Mouse (Mus musculus) WW6 (cell line): ENCODE measurements around the gene Camkk1.

ENCODE experiments used
- DNase-seq: peaks from one replicate; pipeline ENCODE4 v3.0.0-alpha.2; 2013; ENCODE audit warnings: low read depth, low spot score

Gene Camkk1

GRCm38 (mm10) chr11:73018471-73019146 is at the start of gene Camkk1:
Camkk1 (plus strand) TSS chr11:73019008.
- peak; percentile 86 for DNase-seq

GRCm38 (mm10) chr11:72974995-72975503 is 43.8 kb upstream of the Camkk1 start:
- no peak for DNase-seq

GRCm38 (mm10) chr11:72982516-72982915 is 36.3 kb upstream of the Camkk1 start:
- no peak for DNase-seq

DNA sequence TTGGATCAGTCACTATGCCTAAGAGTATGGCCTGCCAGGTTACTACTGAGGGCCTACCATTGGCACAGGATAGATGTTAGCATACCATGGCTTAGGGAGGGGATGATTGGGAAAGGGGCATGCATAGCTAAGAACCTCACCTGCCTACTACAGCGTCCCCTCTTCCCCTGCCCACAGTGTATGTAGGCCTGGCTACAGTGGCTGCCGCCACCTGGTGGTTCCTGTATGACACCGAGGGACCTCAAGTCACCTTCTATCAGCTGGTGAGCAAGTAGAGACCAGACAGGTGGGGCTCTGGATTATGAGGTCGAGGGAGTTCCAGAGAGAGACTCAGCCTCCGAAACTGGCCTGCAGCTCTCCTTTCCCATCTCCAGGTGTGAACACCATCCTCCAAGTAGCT is 35.5 kb upstream of the Camkk1 start:
- no peak for DNase-seq

GRCm38 (mm10) chr11:72986745-72987144 is 32.1 kb upstream of the Camkk1 start:
- no peak for DNase-seq

- DNase-seq: no peak
These were observed 31.6 kb upstream of the Camkk1 start for GRCm38 (mm10) chr11:72987234-72987633.

GRCm38 (mm10) chr11:72987807-72988206 is 31.0 kb upstream of the Camkk1 start:
- DNase-seq: no peak

DNA sequence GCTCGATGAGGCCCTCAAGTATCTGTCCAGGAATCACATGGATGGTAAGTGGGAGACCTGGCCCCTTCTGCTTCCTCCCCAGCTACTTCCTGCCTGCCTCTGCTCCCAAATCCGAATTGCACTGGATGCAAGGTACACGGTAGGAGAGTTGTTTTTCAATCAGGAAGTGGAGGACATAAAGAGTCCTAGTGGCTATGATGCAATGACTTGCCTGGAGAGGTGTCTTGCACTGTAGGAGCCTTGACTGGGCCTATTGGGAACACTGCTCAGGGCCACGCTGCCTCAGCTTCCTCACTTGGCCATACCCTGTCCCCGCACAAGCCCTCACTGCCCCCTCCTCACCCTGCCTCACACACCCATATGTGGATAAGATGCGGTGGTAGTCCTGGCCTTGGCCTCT is 29.8 kb upstream of the Camkk1 start:
- DNase-seq: no peak

DNA sequence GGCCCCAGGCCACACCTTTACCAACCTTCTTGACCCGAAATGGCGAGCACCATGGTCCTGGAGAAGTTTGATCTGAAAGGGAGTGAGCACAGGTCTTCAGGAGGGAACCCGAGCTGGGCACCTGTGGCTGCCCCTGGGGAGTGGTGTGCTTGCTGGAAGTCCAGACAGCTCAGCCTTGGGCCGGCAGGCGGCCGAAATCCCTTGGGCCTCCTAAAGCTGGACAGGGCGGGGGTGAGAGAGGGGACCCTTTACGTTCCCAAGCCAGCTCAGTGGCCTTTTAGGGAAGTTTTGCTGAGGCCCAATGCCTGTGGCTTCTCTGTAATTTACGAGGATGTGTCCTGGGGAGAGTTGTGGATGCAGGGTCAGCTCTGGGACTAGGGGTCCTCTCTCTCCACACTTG is 28.1 kb upstream of the Camkk1 start:
- no peak for DNase-seq

- DNase-seq: no peak
These were observed 26.8 kb upstream of the Camkk1 start for GRCm38 (mm10) chr11:72991961-72992360.

GRCm38 (mm10) chr11:72996346-72996745 is 22.5 kb upstream of the Camkk1 start:
- DNase-seq: no peak

GRCm38 (mm10) chr11:72996781-72997180 is 22.0 kb upstream of the Camkk1 start:
- no peak for DNase-seq

DNA sequence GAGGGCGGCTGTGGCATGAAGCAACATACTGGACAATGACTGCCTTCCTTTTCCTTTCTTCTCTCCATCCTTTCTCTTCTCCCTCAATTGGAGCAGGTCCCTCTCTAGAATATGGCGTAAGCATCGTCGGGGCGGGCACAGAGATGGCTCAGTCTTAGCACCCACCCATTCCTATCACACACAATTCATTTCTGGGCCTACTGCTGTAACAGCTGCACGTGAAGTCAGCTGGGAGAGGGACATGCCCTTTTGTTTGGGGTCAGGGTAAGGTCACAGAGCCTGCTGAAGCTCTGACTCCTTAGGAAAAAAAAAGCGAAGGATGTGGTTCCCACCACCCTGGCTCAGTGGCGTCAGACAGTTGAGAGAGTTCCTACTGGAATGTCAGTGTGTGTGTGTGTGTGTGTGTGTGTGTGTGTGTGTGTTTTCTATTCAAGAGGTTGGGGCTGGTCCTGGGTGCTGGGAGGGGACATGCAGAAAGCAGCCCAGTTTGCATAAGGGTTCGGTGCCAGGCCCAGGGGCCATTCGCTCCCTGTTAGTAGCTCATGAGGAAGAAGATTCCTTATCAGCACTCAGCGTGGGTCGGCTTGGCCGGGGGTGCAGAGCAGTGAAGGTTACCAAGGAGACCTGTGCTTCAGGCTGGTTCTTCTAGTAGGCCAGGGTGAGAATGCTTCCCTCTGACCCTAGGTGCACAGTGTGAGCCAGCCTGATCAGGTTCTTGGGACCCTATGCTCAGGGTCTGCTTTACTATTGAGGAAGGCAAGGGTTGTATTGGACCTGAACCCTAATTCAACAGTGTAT is 21.1 kb upstream of the Camkk1 start:
- no peak for DNase-seq

DNA sequence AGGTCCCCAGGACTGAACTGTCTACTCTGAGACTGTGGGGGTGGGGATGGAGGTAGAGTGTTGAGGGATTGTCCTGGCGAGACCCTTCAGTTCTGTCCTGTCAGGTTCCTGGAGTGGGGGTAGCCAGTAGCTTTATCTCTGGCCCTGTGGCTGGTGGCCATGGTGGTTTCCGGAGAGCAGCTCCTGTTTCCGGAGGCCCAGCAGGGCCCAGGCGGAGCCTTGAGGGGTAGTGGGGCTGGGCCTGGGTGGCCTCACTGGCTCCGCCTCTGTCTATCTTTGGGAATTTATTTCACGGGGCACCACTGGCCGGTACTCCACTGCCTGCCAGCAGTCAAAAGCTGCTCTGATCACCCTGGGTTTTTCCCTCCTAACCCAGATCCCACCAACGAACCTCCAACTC is 20.0 kb upstream of the Camkk1 start, which contains the start of gene P2rx1:
TSS of gene P2rx1 (plus strand) at position 333 of the 400 bp plus-strand sequence.
- no peak for DNase-seq

- DNase-seq: peak; percentile 46
These were observed 17.8 kb upstream of the Camkk1 start for GRCm38 (mm10) chr11:73001029-73001428.

- DNase-seq: peak; percentile 67
These were observed 12.4 kb upstream of the Camkk1 start for GRCm38 (mm10) chr11:73006377-73006776.

DNA sequence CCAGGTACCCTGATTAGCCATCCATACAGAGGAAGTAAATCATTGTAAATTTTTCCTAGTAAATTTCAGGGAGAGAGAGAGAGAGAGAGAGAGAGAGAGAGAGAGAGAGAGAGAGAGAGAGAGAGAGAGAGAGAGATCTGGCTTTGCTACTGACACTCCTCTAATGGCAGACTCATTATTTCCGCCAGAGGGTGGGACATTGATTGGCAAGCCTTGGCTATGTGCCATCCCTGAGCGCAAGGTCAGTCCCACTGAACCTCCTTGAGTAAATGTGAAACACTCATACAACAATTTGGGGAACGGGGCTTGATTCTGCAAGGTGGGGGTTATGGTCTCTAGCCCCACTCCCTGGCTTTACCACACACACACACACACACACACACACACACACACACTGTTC is 11.7 kb upstream of the Camkk1 start:
- DNase-seq: no peak

DNA sequence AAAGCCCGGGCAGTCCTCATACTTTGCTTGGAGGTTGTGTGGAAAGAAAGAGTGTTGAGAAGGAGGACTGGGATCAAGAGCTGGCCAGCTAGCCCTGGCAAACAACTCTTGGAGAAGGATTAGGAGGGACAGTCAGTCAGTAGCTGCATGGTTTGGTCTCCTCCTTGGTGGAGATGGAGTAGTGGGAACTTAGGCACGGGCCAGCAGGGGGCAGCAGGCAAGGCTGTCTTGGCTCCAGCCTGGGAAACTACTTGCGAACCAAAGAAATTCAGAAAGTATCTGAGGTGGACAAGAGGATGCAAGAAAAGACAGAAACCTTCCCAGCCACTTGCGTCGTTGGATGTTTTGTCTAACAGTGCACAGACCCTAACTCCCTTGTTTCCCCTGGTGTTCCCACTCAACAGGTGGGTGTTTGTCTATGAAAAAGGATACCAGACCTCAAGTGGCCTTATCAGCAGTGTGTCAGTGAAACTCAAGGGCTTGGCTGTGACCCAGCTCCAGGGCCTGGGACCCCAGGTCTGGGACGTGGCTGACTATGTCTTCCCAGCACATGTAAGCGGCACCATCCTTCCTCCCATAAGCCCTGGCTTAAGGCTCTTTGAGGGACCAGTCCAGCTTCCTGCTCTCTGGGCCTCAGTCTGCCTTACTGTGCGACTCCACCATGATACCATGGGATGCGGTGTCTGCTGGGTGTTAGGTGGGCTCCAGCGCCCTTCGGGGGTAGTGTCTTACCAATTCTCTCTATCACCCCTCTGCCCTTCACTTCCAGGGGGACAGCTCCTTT is 10.9 kb upstream of the Camkk1 start:
- no peak for DNase-seq

- DNase-seq: no peak
These were observed 10.0 kb upstream of the Camkk1 start for GRCm38 (mm10) chr11:73008826-73009225.

DNA sequence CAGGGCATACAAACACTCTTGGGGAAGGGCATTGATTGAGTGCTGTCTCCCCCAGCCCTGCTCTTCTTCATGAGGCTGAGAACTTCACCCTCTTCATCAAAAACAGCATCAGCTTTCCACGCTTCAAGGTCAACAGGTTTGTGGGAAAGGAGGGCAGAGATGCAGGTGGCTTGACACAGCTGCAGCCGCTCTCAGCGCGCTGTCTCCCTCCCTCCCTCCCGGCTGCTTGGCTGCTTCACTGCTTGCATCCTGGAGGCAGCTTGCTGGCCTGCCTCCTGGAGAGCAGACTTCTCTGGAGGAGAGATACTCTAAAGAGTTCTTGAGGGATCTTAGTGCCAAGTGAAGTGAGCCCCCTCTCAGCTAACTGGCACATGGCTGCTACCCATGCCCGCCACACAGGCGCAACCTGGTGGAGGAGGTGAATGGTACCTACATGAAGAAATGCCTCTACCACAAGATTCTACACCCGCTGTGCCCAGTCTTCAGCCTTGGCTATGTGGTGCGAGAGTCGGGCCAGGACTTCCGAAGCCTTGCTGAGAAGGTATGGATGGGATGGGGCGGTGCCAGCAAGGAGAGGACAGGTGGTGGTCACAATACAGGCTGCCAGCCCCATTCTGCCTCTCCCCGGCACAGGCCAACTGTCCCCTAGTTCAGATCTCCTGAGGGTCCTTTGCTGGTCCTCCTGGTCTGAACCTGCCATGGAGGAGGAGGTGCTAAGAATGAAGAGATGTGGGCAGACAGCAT is 9.1 kb upstream of the Camkk1 start:
- DNase-seq: no peak

DNA sequence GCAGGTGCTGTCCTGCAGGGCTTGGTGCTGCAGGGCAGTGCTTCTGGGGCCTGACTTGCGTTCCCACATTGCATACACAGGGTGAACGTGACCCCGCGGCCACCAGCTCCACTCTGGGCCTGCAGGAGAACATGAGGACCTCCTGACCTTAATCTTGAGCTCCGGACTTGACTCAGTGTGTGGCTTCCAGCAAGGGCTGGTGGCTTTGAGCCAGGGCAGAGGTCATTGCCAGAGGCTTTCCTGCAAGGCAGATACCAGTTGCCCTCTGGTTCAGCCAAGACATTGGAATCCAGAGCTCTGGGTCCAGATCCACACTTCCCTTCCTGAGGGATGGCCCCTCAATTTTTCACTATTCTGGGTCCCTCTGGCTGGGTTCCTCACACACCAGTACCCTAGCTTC is 4.8 kb upstream of the Camkk1 start:
- no peak for DNase-seq
